Mouse (Mus musculus) ES-E14 (cell line): ENCODE results near the gene Ccdc9.

Experiments
- MAFK ChIP-seq: IDR thresholded peaks from 2 replicates; pipeline ENCODE4 v1.6.1; 2014; ENCODE audit warnings: mild to moderate bottlenecking, low read depth, low read length, inconsistent platforms; ENCODE audit not compliant: insufficient read depth
- ZNF384 ChIP-seq: IDR thresholded peaks from 2 replicates; pipeline ENCODE4 v1.6.1; 2012; ENCODE audit warnings: low read depth, low read length, inconsistent platforms

DNA sequence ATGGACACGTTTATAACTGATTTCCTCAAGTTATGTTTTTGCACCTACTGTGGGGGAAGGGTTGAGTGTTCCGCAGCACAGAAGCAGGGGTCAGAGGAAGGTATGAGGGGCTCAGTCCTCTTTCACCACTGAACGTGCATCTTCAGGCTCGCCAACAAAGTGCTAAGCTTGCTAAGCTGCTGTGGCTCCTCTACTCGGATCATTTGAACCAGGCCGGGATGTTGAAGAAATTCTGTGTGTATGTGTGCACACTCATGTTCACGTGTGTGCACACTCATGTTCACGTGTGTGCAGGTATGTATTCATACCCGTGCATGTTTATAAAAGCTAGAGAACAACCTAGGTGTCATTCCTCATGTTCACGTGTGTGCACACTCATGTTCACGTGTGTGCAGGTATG, 20.7 kb downstream of the Ccdc9 start:
- TF ChIP-seq ZNF384 (no peak), MAFK (no peak)
